Mouse (Mus musculus): Measurements from ENCODE around the gene Slc4a1ap. TPM values are rescaled to one million over a fixed set of nuclear protein-coding genes. Genes with fewer than 3 reads are reported as not detected.

The Slc4a1ap gene
- polyA plus RNA-seq (2016; fragmentation: Nextera tagmentation; extraction: Ambion mirVana), result 37.7 and 39.2 TPM in 2 replicates

DNA sequence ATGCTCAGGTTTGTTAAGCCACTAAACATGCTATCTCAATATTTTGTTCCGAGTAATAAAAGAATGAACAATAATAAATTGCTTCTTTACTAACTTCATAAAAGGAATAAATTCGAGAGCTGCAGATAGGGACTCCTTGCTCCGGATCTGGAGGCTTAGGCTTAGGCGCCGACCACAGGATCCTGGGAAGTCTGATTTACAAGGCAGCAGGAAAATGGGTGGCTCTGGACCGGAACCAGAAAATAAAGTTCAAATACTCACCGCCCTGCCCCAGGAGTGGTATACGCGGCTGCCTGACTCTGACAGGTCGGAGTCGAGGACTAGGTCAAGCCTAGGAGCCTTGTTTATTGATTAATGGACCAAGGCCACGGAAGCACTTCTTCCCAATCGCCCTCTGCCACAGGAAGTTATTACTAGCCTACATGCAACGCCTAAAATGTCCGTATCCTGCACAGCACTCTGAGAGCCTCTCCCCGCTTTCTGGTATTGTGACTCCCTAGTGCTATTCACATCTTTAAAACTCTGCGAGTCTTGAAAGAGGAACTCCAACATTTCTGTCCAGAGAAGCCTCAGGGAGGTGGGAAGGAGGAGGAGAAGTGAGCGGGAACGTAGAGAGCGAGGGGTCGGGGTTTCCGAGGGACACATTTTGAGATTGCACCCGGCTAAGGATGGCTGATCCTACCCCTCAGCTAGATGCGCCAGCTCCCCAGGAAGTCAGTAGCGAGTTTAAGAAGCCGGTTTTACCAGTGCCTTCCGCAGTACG is at the start of gene Slc4a1ap:
TSS of gene Slc4a1ap (plus strand) at position 642 of the 763 bp plus-strand sequence.
- Histone ChIP-seq H3K4me1 (peaks cover 21% of the 10 kb centered on the region), H3K36me3 (peaks cover 40% of the 10 kb centered on the region), H3K9me3 (no peaks in the 10 kb centered on the region), H3K27ac (replicated peaks) (peak within 1 kb of the TSS; percentile 80), H3K27me3 (no peaks in the 10 kb centered on the region), H3K4me2 (replicated peaks) (peak within 1 kb of the TSS; percentile 97), H3K4me3 (peak within 1 kb of the TSS; percentile 96), H3K9ac (replicated peaks) (peak within 1 kb of the TSS; percentile 86)
- ATAC-seq (ENCODE audit: low FRiP score, low read depth), result peak; percentile 74
- under 1% methylated on average over 28 of the region's 28 CpGs for WGBS

- Histone ChIP-seq H3K4me2 (replicated peaks) (no peak overlapping the region), H3K36me3 (peaks cover 84% of the 10 kb centered on the region), H3K27me3 (no peaks in the 10 kb centered on the region), H3K4me3 (no peak overlapping the region), H3K9ac (replicated peaks) (no peak overlapping the region), H3K27ac (replicated peaks) (no peak overlapping the region), H3K9me3 (no peaks in the 10 kb centered on the region), H3K4me1 (no peaks in the 10 kb centered on the region)
- no peak for ATAC-seq (ENCODE audit: low FRiP score, low read depth)
- WGBS, result 93% methylated on average over 4 of the region's 4 CpGs
These were observed 46.3 kb upstream of the Slc4a1ap start for GRCm38 (mm10) chr5:31480536-31480935.

DNA sequence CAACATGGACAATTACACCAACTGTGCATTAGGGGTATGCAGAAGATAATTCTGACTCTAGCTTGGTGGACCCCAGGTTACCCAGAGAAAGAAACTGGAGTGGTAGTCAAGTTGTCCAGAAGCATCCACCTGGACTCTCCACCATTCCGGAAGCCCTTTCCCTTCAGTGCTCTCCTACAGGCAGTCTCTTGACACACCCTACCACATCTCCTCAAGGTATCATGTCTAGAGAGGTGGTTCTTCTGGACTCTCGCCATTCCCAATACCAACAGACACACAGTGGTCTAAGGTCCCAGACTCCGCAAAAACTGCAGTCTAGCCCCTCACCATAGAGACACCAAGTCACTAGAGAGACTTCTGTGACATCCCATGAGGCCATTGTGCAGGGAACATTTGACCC is 41.4 kb upstream of the Slc4a1ap start, which contains the start of gene 4930548H24Rik:
TSS of gene 4930548H24Rik (plus strand) at position 301 of the 400 bp plus-strand sequence.
- no peak for ATAC-seq (ENCODE audit: low FRiP score, low read depth)
- Histone ChIP-seq H3K36me3 (peaks cover 37% of the 10 kb centered on the region), H3K27ac (replicated peaks) (no peak within 1 kb of the TSS), H3K4me2 (replicated peaks) (no peak within 1 kb of the TSS), H3K9me3 (no peaks in the 10 kb centered on the region), H3K27me3 (no peaks in the 10 kb centered on the region), H3K4me1 (no peaks in the 10 kb centered on the region), H3K4me3 (no peak within 1 kb of the TSS), H3K9ac (replicated peaks) (no peak within 1 kb of the TSS)
- 95% methylated on average over 3 of the region's 3 CpGs for WGBS

- Histone ChIP-seq H3K4me2 (replicated peaks) (no peak overlapping the region), H3K9me3 (no peaks in the 10 kb centered on the region), H3K36me3 (peaks cover 15% of the 10 kb centered on the region; the same call in 1 of the 2 replicates), H3K9ac (replicated peaks) (no peak overlapping the region), H3K4me3 (no peak overlapping the region), H3K27me3 (no peaks in the 10 kb centered on the region), H3K4me1 (no peaks in the 10 kb centered on the region), H3K27ac (replicated peaks) (no peak overlapping the region)
- ATAC-seq (ENCODE audit: low FRiP score, low read depth), result no peak
- WGBS, result 95% methylated on average over 3 of the region's 3 CpGs
These were observed 38.9 kb upstream of the Slc4a1ap start for GRCm38 (mm10) chr5:31487889-31488288.

- H3K4me3 ChIP-seq, result no peak overlapping the region
- H3K4me1 ChIP-seq, result no peaks in the 10 kb centered on the region
- no peaks in the 10 kb centered on the region for H3K27me3 ChIP-seq
- no peak for ATAC-seq (ENCODE audit: low FRiP score, low read depth)
- no peak overlapping the region for H3K9ac ChIP-seq (replicated peaks)
- 76% methylated on average over 7 of the region's 7 CpGs for WGBS
- no peak overlapping the region for H3K27ac ChIP-seq (replicated peaks)
- H3K9me3 ChIP-seq, result no peaks in the 10 kb centered on the region
- no peak overlapping the region for H3K4me2 ChIP-seq (replicated peaks)
- peaks cover 9% of the 10 kb centered on the region; the same call in 1 of the 2 replicates for H3K36me3 ChIP-seq
These were observed 37.6 kb upstream of the Slc4a1ap start for GRCm38 (mm10) chr5:31489116-31489769.

- ATAC-seq (ENCODE audit: low FRiP score, low read depth), result no peak
- no peak overlapping the region for H3K4me3 ChIP-seq
- peaks cover 11% of the 10 kb centered on the region for H3K36me3 ChIP-seq
- H3K9ac ChIP-seq (replicated peaks), result no peak overlapping the region
- H3K27me3 ChIP-seq, result no peaks in the 10 kb centered on the region
- H3K9me3 ChIP-seq, result no peaks in the 10 kb centered on the region
- 33% methylated on average over 1 of the region's 1 CpGs for WGBS
- H3K4me1 ChIP-seq, result peaks cover 10% of the 10 kb centered on the region
- no peak overlapping the region for H3K27ac ChIP-seq (replicated peaks)
- H3K4me2 ChIP-seq (replicated peaks), result no peak overlapping the region
These were observed 34.8 kb upstream of the Slc4a1ap start for GRCm38 (mm10) chr5:31492031-31492430.

DNA sequence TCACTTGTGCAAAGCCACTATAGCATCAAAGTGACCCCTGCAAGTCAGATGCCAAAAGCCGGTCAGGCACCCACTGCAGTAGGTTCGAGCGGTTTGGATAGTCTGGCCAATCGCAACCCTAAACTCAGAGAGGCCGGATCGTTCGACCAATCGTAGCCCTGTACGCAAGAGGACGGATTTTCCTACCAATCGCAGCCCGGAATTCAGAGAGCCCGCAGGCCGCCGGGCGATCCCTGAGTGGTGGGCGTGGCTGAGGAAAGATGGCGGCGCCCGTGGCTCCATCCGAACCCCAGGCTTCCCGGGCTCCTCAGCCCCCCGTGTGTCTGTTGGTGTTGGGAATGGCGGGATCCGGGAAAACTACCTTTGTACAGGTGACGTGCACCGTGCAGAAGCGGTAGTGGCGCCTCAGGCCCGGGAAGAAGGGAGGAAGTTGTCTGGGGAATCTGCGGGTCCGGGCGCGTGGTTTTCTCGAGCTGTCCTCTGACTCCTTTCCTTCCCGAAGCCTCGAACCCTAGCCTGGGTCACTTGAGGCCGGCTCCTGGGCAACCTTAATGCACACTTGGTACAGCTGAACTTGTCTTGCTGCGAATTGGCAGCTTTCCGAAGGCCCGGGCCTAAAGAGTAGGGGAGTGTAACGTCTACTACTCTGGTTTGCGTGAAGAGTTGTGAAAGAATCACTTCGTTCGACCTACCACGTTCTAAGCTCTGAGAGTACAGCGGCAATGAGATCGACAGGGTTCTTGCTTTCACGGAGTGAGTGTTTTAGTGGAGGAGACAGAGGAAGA is 32.1 kb upstream of the Slc4a1ap start, which contains the start of gene Gpn1:
TSS of gene Gpn1 (plus strand) at position 229 of the 785 bp plus-strand sequence.
- Histone ChIP-seq H3K27ac (replicated peaks) (no peak within 1 kb of the TSS), H3K4me2 (replicated peaks) (peak within 1 kb of the TSS; percentile 87), H3K4me1 (peaks cover 10% of the 10 kb centered on the region), H3K36me3 (peaks cover 32% of the 10 kb centered on the region), H3K4me3 (peak within 1 kb of the TSS; percentile 90), H3K9me3 (no peaks in the 10 kb centered on the region), H3K27me3 (no peaks in the 10 kb centered on the region), H3K9ac (replicated peaks) (peak within 1 kb of the TSS; percentile 75)
- under 1% methylated on average over 49 of the region's 49 CpGs for WGBS
- peak; percentile 100 for ATAC-seq (ENCODE audit: low FRiP score, low read depth)

DNA sequence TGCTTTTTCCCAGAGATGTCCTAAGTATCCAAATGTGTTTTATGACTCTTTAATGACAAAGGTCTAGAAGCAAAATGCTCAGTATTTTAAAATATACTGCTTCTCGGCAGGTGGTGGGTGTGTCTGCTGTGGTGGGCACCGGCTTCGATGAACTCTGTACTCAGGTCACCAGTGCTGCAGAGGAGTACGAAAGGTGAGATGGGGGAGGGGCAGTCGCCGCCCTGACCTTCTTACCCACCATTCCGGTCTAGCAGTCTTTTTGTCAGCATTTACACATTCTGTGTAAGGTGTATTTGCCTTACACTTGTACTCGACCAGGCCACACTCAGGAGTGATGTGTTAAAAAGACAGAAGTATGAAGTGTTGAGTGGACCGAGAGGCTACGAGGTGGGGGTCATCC is 22.0 kb upstream of the Slc4a1ap start:
- WGBS, result 93% methylated on average over 10 of the region's 10 CpGs
- no peaks in the 10 kb centered on the region for H3K27me3 ChIP-seq
- no peaks in the 10 kb centered on the region for H3K4me1 ChIP-seq
- peaks cover 92% of the 10 kb centered on the region for H3K36me3 ChIP-seq
- no peaks in the 10 kb centered on the region for H3K9me3 ChIP-seq
- H3K4me2 ChIP-seq (replicated peaks), result no peak overlapping the region
- no peak overlapping the region for H3K4me3 ChIP-seq
- no peak overlapping the region for H3K9ac ChIP-seq (replicated peaks)
- no peak overlapping the region for H3K27ac ChIP-seq (replicated peaks)
- ATAC-seq (ENCODE audit: low FRiP score, low read depth), result no peak

GRCm38 (mm10) chr5:31512481-31512880 is 14.3 kb upstream of the Slc4a1ap start:
- Histone ChIP-seq H3K27ac (replicated peaks) (no peak overlapping the region), H3K4me2 (replicated peaks) (no peak overlapping the region), H3K4me1 (no peaks in the 10 kb centered on the region), H3K36me3 (peaks cover 87% of the 10 kb centered on the region), H3K27me3 (no peaks in the 10 kb centered on the region), H3K4me3 (no peak overlapping the region), H3K9me3 (no peaks in the 10 kb centered on the region), H3K9ac (replicated peaks) (no peak overlapping the region)
- 88% methylated on average over 1 of the region's 1 CpGs for WGBS
- ATAC-seq (ENCODE audit: low FRiP score, low read depth), result no peak

DNA sequence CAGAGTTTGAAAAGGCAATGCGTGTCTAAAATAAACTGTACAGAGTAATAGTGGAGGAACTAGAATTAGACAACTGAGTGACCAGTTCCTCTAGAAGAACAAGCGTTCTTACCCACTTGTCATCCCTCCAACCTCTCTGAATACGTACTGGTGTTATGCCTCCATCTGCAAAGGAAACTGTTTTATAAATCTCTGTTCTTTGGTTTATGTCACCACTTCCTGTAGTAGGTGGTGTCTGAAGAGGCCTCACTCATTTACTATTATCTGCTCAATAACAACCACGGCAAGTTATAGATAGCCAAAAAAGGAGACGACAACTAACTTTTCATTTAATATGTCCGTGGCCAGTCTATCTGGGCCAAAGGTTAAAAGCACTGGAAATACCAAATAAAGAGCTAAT is 6.2 kb upstream of the Slc4a1ap start:
- H3K27ac ChIP-seq (replicated peaks), result no peak overlapping the region
- WGBS, result 96% methylated on average over 6 of the region's 6 CpGs
- H3K36me3 ChIP-seq, result peaks cover 67% of the 10 kb centered on the region
- peaks cover 1% of the 10 kb centered on the region for H3K4me1 ChIP-seq
- H3K27me3 ChIP-seq, result no peaks in the 10 kb centered on the region
- no peak for ATAC-seq (ENCODE audit: low FRiP score, low read depth)
- H3K4me3 ChIP-seq, result no peak overlapping the region
- no peak overlapping the region for H3K4me2 ChIP-seq (replicated peaks)
- H3K9me3 ChIP-seq, result no peaks in the 10 kb centered on the region
- no peak overlapping the region for H3K9ac ChIP-seq (replicated peaks)

DNA sequence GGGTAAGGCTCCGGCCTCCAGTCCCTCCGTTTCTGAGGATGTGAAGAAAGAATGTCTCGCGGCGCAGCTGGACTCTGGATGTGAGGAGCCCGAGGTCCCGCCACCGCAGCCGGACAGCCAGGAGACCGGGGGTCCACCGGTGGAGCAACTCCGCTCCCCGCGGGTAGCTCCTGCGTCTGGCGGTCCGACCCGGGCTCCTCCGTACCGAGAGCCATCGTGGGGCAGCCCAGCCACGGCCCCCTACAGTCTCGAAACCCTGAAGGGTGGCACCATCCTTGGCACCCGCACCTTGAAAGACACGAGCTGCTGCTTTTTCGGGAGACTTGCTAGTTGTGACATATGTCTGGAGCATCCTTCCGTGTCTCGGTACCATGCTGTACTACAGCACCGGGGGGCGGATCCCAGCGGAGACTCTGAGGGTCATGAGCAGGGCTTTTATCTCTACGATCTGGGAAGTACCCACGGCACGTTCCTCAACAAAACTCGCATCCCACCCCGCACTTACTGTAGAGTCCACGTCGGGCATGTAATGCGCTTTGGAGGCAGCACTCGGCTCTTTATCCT is 404 bp downstream of the Slc4a1ap start:
- H3K4me1 ChIP-seq, result peaks cover 21% of the 10 kb centered on the region
- H3K9ac ChIP-seq (replicated peaks), result peak overlapping the region; percentile 86
- H3K9me3 ChIP-seq, result no peaks in the 10 kb centered on the region
- H3K4me2 ChIP-seq (replicated peaks), result peak overlapping the region; percentile 97
- H3K27ac ChIP-seq (replicated peaks), result peak overlapping the region; percentile 80; the same call in 1 of the 2 replicates
- peak overlapping the region; percentile 96 for H3K4me3 ChIP-seq
- 4% methylated on average over 40 of the region's 40 CpGs for WGBS
- H3K36me3 ChIP-seq, result peaks cover 40% of the 10 kb centered on the region
- H3K27me3 ChIP-seq, result no peaks in the 10 kb centered on the region
- no peak for ATAC-seq (ENCODE audit: low FRiP score, low read depth)

Data from midbrain, embryonic 12.5 days (tissue).